Mouse (Mus musculus): ENCODE data around the gene Olfr222.
A peak's percentile ranks its signal among the peaks of the same experiment; 100 is the strongest.

Olfr222 gene

GRCm38 (mm10) chr11:59540123-59540522, 35.9 kb downstream of the Olfr222 start:
- DNase-seq (ENCODE audit: low spot score): no peak

- peak; percentile 47 for DNase-seq (ENCODE audit: low spot score)
Observed at GRCm38 (mm10) chr11:59538387-59538786, 37.6 kb downstream of the Olfr222 start.

GRCm38 (mm10) chr11:59537218-59538130, 38.6 kb downstream of the Olfr222 start:
- peak; percentile 16 for DNase-seq (ENCODE audit: low spot score)

GRCm38 (mm10) chr11:59531562-59531961, 44.5 kb downstream of the Olfr222 start:
- DNase-seq (ENCODE audit: low spot score): no peak

GRCm38 (mm10) chr11:59530870-59531535, 45.0 kb downstream of the Olfr222 start:
- no peak for DNase-seq (ENCODE audit: low spot score)

- no peak for DNase-seq (ENCODE audit: low spot score)
Observed at GRCm38 (mm10) chr11:59530221-59530620, 45.8 kb downstream of the Olfr222 start.

- DNase-seq (ENCODE audit: low spot score): peak; percentile 14
Observed at GRCm38 (mm10) chr11:59526472-59527080, 49.5 kb downstream of the Olfr222 start, which contains the start of gene Zkscan17. Gene Zkscan17 (minus strand): TSS chr11:59526751.

- DNase-seq (ENCODE audit: low spot score): peak; percentile 69
Observed at GRCm38 (mm10) chr11:59525237-59525636, 50.8 kb downstream of the Olfr222 start.

GRCm38 (mm10) chr11:59524150-59524549, 51.9 kb downstream of the Olfr222 start:
- DNase-seq (ENCODE audit: low spot score): no peak
